Mouse (Mus musculus): Measurements from ENCODE around the gene Cmss1.
A peak's percentile ranks its signal among the peaks of the same experiment; 100 is the strongest.

Gene Cmss1

DNA sequence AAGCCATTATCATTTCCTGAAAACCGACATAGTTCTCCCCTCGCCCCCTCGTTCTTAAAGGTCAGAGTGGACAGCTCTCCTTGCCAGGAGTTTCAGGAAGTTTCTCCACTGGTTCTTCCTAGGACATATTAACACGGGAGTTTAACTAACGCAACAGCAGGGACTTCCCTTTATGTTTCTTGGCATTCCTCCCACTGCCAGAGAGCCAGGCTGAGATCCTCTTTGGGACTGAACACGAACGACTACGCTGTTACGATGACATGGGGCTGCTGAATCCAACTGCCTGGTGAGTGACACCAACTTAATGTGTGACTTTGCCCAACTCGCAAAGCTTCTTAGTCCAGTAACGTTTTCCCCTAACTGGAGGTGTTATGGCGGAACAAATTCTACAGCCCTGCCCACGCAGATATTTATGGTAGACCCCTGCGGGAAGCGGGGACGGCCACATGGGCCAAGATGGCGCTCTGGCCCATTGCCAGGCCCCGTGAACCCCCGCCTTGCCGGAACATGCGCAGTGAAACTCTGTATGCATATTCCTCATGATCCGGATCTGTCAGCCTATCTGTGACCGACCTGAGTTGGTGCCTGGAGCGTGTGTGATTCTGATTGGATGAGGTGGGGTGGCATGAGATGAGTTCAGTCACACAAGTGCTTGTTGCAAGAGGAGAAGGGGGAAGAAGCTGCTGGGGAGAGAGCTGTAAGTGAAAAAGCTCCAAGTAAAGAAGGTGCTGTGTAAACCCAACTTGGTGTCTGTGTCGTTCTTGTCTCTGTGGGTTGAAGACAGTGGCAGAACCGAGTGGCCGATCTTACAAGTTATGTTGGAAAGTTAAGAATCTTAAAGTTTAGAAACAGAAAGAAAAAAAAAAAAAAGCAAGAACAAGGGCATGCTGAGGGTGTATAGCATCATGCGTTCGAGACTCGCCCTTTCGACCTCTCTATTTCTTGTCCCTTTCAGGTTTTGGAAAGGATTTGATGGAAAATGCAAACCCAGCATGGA lies 326.1 kb downstream of the Cmss1 start:
- no peak for DNase-seq

DNA sequence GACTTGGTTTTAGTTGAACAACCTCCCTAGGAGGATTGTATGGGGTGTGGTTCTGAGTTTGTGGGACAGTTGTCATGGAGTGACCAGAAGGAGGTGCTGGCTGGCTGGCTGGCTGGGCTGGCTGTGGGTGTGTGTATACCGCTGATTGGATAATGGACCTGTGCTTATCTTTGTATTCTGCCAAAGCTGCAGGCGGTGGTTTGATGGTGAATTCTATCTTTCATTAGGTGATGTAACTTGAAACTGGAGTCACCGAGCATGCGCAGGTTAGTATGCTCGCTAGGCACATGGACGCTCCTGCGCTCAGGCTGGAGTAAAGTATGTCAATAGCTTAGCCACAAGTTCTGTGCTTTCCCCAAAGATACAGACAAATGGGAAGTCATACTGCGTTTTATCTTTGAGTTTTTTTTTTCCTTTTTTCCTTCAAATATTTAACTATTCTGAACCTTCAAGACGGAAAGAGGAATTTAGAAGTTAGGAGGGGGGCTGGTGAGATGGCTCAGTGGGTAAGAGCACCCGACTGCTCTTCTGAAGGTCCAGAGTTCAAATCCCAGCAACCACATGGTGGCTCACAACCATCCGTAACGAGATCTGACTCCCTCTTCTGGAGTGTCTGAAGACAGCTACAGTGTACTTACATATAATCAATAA lies 327.6 kb downstream of the Cmss1 start:
- no peak for DNase-seq

DNA sequence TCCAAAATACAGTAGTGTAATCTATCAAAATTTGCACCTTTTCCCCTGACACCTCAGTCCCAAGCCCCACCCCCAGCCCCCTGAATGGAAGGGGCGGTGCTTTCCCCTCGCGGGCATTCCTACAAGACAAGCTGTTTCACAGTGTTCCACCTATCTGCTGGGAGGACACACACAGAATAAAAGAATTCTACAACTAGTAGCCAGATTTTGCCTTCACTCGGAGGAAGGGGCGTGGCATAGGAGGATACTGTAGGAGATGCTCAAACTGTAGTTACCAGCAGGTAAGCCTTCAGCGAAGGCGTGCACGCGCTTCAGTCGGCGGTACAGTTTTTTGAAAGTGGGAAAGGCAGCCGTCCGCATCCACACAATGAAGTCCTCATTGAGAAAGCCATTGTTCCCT lies 336.9 kb downstream of the Cmss1 start:
- DNase-seq, result no peak

DNA sequence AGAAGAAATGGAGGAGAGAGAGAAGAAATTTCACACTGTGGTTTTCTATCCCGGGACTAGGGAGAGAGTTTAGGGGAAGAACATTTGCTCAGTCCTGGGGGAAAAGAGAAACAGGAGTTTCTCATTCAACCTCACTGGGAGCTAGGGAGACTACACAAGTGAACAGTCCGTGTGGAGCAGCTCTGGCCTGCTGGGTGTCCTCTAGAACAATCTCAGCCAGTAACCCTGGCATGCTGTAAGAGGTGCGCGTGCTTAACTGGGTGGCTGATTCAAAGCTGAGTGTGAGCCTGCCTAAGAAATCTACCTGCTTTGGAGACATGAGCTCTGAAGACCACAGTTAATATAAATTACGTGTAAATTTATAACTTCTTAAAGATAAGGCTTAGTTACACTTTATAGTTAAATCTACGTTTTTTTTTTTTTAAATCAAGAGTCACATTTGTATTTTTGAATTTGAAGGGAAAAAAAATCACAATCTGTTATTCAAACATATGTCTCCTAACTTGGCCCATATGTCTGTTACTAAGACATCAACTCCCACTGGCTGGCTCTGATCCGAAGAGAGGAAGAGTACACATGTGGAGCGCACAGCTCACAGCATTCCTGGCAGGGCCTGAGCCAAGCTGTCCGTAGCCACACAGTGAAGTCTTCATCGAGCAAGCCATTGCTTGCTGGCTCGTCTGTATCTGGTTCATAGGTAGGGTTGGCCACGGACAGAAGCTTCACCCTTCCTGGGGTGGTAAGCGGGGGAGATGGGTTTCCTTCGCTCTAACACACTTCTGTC lies 338.4 kb downstream of the Cmss1 start:
- DNase-seq, result no peak

DNA sequence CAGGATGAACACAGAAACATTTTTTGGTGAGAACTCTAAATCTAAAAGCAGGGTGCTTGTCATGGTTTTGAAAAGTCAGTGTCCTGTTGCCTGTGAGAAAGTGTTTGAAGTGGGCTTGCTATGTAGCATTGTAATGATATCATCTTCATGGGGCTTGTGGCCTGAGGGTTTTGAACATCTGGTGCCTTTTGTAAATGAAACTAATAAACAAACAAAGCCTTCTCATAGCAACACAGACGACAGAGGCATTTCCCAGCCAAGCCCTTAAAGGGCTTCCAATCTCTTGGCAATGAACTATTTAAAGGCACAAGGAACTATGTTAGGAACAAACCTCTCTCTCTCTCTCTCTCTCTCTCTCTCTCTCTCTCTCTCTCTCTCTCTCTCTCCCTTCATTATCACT lies 339.6 kb downstream of the Cmss1 start:
- DNase-seq, result peak; percentile 34

DNA sequence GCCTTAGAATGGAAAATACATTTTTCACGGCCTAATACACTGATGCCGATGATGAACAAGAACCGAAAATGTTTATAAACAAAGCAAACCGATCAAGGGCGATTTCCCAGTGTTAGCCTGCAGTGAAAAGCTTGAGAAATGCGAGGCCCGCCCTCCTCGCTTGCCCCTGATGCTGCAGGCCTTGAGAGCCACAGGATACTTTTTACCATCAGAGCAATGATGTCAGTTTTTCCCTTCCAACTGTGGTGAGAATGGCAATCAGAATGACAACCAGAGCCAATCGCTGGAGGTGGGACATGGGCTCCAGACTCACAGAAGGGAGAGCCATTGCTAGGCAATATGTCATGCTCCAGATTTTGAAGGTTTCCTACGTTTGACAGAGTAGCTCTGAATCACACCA lies 346.5 kb downstream of the Cmss1 start:
- DNase-seq, result no peak

DNA sequence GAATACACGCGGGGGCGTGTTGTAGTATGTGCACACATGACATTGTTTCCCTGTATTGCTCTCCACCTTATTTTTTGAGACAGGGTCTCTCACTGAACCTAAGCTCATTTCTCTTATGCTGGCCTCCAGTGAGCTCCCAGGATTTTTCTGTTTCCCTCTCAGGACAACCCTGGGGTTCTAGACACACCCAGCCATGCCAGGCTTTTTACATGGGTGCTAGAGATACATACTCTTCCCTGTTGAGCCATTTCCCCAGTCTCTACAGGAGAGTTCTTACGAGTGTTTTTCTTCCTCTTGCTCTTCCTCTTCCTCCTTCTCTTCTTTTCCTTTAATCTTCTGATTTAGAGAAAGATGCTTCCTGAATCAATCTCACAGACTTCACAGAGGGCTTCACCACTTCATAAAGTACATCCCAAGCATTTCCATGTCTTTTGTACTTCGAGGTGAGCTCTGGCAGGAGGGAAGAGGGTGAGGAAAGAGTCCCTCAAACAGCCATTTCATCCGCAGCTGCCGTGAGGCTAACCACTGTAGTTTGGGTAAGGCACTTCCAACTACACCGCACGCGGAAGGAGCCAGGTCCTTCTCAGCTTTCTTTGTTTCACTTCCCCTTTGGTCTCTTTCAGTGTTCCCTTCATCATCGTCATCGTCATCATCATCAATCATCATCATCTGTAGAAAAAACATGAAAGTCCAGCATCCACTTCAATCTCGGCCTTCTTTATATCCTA lies 347.1 kb downstream of the Cmss1 start:
- DNase-seq, result no peak

Measured in kidney, postnatal 14 days (tissue).